Mouse (Mus musculus) embryonic facial prominence, embryonic 13.5 days (tissue): ENCODE data around the gene Rnf183. TPM values are rescaled to one million over a fixed set of nuclear protein-coding genes. Genes with fewer than 3 reads are reported as not detected.

Source experiments
- ATAC-seq: fragments of 200-750 bp; cut with Nextera tagmentation; 2 replicates; pipeline ENCODE4 v1.8.0; 2017; ENCODE audit warnings: low read depth; ENCODE audit not compliant: insufficient number of reproducible peaks, insufficient read depth, low FRiP score, low TSS enrichment
- H3K27ac ChIP-seq: fragments of 300-500 bp; sonication (generic); 2 replicates; pipeline ENCODE4 v1.5.1; 2015; ENCODE audit warnings: moderate library complexity, mild to moderate bottlenecking, inconsistent platforms
- H3K27me3 ChIP-seq: fragments of 300-500 bp; sonication (generic); 2 replicates; pipeline ENCODE4 v1.6.1; 2015; ENCODE audit warnings: mild to moderate bottlenecking, inconsistent platforms
- H3K36me3 ChIP-seq: fragments of 300-500 bp; sonication (generic); 2 replicates; pipeline ENCODE4 v1.6.1; 2015; ENCODE audit warnings: mild to moderate bottlenecking, inconsistent platforms
- H3K4me1 ChIP-seq: fragments of 300-500 bp; sonication (generic); 2 replicates; pipeline ENCODE4 v1.6.1; 2015; ENCODE audit warnings: inconsistent platforms
- H3K4me2 ChIP-seq: fragments of 300-500 bp; sonication (generic); 2 replicates; pipeline ENCODE4 v1.6.1; 2015; ENCODE audit warnings: moderate library complexity, mild to moderate bottlenecking, inconsistent platforms
- H3K4me3 ChIP-seq: fragments of 300-500 bp; sonication (generic); 2 replicates; pipeline ENCODE4 v1.5.1; 2015; ENCODE audit warnings: mild to moderate bottlenecking, inconsistent platforms
- H3K9ac ChIP-seq: fragments of 300-500 bp; sonication (generic); 2 replicates; pipeline ENCODE4 v1.6.1; 2015; ENCODE audit warnings: mild to moderate bottlenecking, inconsistent platforms
- H3K9me3 ChIP-seq: fragments of 300-500 bp; sonication (generic); 2 replicates; pipeline ENCODE4 v1.6.1; 2016; ENCODE audit warnings: inconsistent platforms
- WGBS: fragments of 180-500 bp; shearing (Covaris S2); methylation state at CpG from one replicate; pipeline ENCODE4 v1.1.7; 2015; ENCODE audit warnings: mixed read lengths; 5-methylcytosine and 5-hydroxymethylcytosine counted together
- polyA plus RNA-seq: library from polyadenylated mRNA; unstranded; fragments of >200 nt; fragmentation: Nextera tagmentation; extraction: Ambion mirVana; gene quantifications from 2 replicates; pipeline ENCODE4 v1.2.1, GENCODE M21; 2015

Rnf183 gene
- polyA plus RNA-seq, 1 experiment from 2014 or later: not detected

DNA sequence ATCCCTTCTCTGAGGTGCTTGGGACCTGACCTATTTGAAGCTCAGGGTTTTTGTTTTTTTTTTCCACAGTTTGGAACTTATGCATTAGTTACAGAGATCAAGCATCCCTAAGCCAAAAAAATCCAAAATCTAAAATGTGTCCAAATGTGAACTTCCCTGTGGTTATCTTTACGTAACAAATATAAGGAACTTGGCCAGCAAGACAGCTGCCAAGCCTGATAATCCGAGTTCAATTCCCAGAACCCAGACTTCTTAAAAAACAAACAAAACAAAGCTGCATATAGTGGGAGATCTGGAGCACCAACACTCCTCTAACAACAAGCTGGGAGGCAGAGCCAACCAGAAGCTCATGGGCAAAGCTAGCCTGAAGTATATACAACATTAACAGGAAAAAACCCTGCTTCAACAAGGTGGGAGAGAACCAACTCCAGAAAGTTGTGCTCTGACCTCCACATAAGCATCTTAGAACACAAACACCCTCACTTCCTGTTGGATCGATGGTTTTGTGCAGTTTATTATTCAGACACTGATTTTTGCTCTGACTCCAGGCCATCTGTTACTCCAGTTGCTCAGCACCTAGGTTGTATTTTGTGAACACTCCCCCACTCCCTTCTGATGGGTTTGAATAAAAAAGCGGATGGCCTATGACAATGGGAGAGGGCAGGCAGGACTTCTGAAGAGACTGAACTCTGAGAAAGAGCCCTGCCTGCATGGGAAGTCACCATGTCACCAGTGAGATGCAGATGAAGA is 37.3 kb downstream of the Rnf183 start:
- H3K27ac ChIP-seq: no peak overlapping the region
- H3K9me3 ChIP-seq: no peaks in the 10 kb centered on the region
- H3K4me1 ChIP-seq: no peaks in the 10 kb centered on the region
- no peak overlapping the region for H3K9ac ChIP-seq
- ATAC-seq: no peak
- peaks cover 86% of the 10 kb centered on the region for H3K36me3 ChIP-seq
- WGBS: 93% methylated on average over 4 of the region's 4 CpGs
- no peak overlapping the region for H3K4me2 ChIP-seq
- H3K4me3 ChIP-seq: no peak overlapping the region
- H3K27me3 ChIP-seq: no peaks in the 10 kb centered on the region

- WGBS: 98% methylated on average over 1 of the region's 1 CpGs
- peaks cover 86% of the 10 kb centered on the region for H3K36me3 ChIP-seq
- H3K9me3 ChIP-seq: no peaks in the 10 kb centered on the region
- H3K27me3 ChIP-seq: no peaks in the 10 kb centered on the region
- no peak overlapping the region for H3K4me3 ChIP-seq
- H3K27ac ChIP-seq: no peak overlapping the region
- H3K9ac ChIP-seq: no peak overlapping the region
- H3K4me1 ChIP-seq: no peaks in the 10 kb centered on the region
- no peak for ATAC-seq
- no peak overlapping the region for H3K4me2 ChIP-seq
These were observed 39.2 kb downstream of the Rnf183 start for GRCm38 (mm10) chr4:62395806-62396205.

DNA sequence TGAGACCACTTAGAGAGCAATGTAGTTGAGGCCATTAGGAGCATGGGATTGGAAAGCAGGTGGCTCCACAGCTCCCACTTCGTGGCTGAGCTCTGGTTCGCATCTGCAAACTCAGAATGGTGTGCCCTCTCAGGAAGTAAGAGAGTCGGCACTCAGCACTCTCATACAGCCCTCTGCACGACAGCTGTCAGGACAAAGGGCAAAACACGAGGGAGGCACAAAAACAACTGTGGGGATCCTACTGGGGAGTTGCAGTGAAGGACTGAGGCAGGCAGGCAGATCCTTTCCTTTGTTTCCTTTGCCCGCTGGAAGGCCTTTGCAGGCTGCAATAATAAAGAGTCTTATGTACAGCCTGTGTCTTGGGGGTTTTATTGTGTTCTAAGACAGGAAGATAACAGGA is 41.6 kb downstream of the Rnf183 start:
- 69% methylated on average over 6 of the region's 6 CpGs for WGBS
- Histone ChIP-seq H3K27me3 (no peaks in the 10 kb centered on the region), H3K9ac (no peak overlapping the region), H3K27ac (no peak overlapping the region), H3K9me3 (no peaks in the 10 kb centered on the region), H3K4me2 (no peak overlapping the region), H3K36me3 (peaks cover 85% of the 10 kb centered on the region), H3K4me3 (no peak overlapping the region), H3K4me1 (no peaks in the 10 kb centered on the region)
- ATAC-seq: no peak

GRCm38 (mm10) chr4:62391892-62392291 is 43.2 kb downstream of the Rnf183 start:
- Histone ChIP-seq H3K4me2 (no peak overlapping the region), H3K36me3 (peaks cover 82% of the 10 kb centered on the region), H3K27me3 (no peaks in the 10 kb centered on the region), H3K4me1 (no peaks in the 10 kb centered on the region), H3K9ac (no peak overlapping the region), H3K27ac (no peak overlapping the region), H3K9me3 (no peaks in the 10 kb centered on the region), H3K4me3 (no peak overlapping the region)
- 85% methylated on average over 7 of the region's 7 CpGs for WGBS
- no peak for ATAC-seq

DNA sequence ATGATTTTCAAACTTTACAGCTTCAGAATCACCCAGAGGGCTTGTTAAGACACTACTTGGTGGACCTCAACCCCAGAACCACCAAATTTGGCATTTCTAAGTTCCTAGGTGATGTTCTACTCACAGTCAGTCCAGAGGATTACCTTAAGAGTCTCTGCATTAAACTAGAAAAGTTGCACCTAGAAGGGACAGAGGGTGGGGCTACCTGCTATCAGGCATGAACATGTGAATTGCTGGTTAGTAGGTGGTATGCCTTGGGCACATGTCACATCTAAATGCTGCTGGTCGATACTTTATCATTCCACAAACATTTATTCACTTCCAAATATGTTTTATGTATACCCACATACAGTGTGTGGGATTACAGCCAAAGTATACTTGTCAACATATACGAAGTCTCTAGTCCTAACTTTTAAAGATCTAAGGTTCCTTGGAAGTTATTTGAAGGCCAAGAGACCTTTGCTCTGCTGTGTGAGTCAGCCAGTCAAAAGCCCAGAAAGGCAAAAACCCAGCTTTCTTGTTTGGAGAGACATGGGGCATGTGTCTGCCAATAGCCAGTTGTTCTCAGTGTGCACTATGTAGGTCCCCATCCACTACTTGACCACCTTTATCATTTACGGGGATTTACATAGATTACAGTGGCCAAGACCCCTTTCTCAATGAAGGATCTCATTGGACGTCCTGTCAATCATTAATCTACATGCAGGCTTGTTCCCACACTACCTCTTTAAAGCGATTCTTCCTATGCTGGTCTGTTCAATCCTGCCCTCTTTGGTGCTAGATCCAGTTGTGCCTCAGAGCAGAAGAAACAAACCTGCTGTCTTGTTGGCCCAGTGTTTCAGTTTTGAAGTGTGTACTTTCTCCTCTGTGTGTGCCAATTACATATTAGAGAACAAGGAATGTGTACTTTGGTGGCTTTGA is 45.2 kb downstream of the Rnf183 start:
- no peaks in the 10 kb centered on the region for H3K9me3 ChIP-seq
- WGBS: 84% methylated on average over 5 of the region's 5 CpGs

DNA sequence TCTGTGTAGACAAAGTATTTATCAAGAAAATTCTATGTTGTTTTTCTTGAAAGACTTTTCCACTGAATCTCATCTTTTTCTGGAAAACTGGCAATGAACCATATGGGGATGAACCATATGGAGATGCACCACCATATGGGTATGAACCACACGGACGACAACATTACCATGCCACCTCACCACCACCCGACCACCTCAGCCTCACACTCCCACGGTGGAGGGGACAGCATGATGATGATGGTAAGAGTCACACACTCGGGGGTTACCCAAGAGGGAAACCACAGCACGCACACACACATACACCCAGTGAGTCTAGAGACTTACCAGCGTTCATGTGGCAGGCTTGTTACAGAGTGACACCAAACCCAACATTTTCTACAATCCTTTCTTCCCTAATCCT is 49.6 kb downstream of the Rnf183 start:
- ATAC-seq: no peak
- Histone ChIP-seq H3K9ac (no peak overlapping the region), H3K4me3 (no peak overlapping the region), H3K9me3 (no peaks in the 10 kb centered on the region), H3K27ac (no peak overlapping the region), H3K27me3 (no peaks in the 10 kb centered on the region), H3K4me2 (no peak overlapping the region), H3K4me1 (no peaks in the 10 kb centered on the region), H3K36me3 (peaks cover 40% of the 10 kb centered on the region)
- WGBS: 91% methylated on average over 7 of the region's 7 CpGs

More for the DNA sequence above, 45.2 kb downstream of the Rnf183 start:
- no peaks in the 10 kb centered on the region for H3K27me3 ChIP-seq
- H3K9ac ChIP-seq: no peak overlapping the region
- H3K4me2 ChIP-seq: no peak overlapping the region
- H3K36me3 ChIP-seq: peaks cover 67% of the 10 kb centered on the region
- no peak overlapping the region for H3K4me3 ChIP-seq
- H3K4me1 ChIP-seq: no peaks in the 10 kb centered on the region
- H3K27ac ChIP-seq: no peak overlapping the region
- ATAC-seq: no peak

- WGBS: 93% methylated on average over 1 of the region's 1 CpGs
- Histone ChIP-seq H3K4me3 (no peak overlapping the region), H3K27ac (no peak overlapping the region), H3K36me3 (peaks cover 28% of the 10 kb centered on the region), H3K27me3 (no peaks in the 10 kb centered on the region), H3K9ac (no peak overlapping the region), H3K4me1 (no peaks in the 10 kb centered on the region), H3K9me3 (no peaks in the 10 kb centered on the region), H3K4me2 (no peak overlapping the region)
- ATAC-seq: no peak
These were observed 50.9 kb downstream of the Rnf183 start for GRCm38 (mm10) chr4:62384159-62384558.

DNA sequence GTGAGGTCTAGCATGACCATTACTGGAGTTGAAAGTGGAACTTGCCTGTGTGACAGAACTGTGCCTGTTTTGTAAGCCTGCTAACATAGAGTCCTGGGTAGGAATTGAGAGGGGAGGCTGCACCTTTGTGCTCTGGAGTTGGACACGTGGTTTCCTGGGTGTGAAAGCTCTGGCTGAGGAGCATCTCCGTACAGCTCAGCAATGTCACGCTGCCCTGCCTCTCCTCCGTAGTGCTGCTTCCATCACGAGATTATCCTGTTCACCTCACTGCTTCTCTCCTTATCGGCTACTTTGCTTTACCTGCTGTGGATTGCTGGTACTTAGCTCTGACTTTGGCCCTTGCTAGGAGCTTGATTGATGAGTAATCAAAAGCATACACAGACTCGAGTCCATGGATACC is 51.3 kb downstream of the Rnf183 start:
- no peaks in the 10 kb centered on the region for H3K9me3 ChIP-seq
- H3K9ac ChIP-seq: no peak overlapping the region
- H3K27me3 ChIP-seq: no peaks in the 10 kb centered on the region
- no peak overlapping the region for H3K4me3 ChIP-seq
- 78% methylated on average over 7 of the region's 7 CpGs for WGBS
- H3K4me1 ChIP-seq: no peaks in the 10 kb centered on the region
- no peak for ATAC-seq
- no peak overlapping the region for H3K4me2 ChIP-seq
- H3K36me3 ChIP-seq: peaks cover 24% of the 10 kb centered on the region
- no peak overlapping the region for H3K27ac ChIP-seq

GRCm38 (mm10) chr4:62383207-62383606 is 51.8 kb downstream of the Rnf183 start:
- Histone ChIP-seq H3K9me3 (no peaks in the 10 kb centered on the region), H3K4me1 (no peaks in the 10 kb centered on the region), H3K9ac (no peak overlapping the region), H3K4me3 (no peak overlapping the region), H3K4me2 (no peak overlapping the region), H3K36me3 (peaks cover 19% of the 10 kb centered on the region), H3K27ac (no peak overlapping the region), H3K27me3 (no peaks in the 10 kb centered on the region)
- no peak for ATAC-seq
- 94% methylated on average over 6 of the region's 6 CpGs for WGBS

GRCm38 (mm10) chr4:62379724-62380381 is 55.2 kb downstream of the Rnf183 start:
- 87% methylated on average over 9 of the region's 9 CpGs for WGBS
- Histone ChIP-seq H3K27me3 (no peaks in the 10 kb centered on the region), H3K4me1 (no peaks in the 10 kb centered on the region), H3K4me2 (no peak overlapping the region), H3K9ac (no peak overlapping the region), H3K36me3 (peaks cover 5% of the 10 kb centered on the region; the same call in 1 of the 2 replicates), H3K9me3 (no peaks in the 10 kb centered on the region), H3K27ac (no peak overlapping the region), H3K4me3 (no peak overlapping the region)
- no peak for ATAC-seq
